Mouse (Mus musculus) right cerebral cortex, postnatal 36 days (tissue): ENCODE results near the gene Vmn1r67.

Experiments used
- DNase-seq, 2 experiments: peaks; one replicate each; pipeline ENCODE4 v3.0.0; 2022; ENCODE audit warnings: low spot score in 2 of 2, mixed read lengths in 1 of 2

Vmn1r67 gene

DNA sequence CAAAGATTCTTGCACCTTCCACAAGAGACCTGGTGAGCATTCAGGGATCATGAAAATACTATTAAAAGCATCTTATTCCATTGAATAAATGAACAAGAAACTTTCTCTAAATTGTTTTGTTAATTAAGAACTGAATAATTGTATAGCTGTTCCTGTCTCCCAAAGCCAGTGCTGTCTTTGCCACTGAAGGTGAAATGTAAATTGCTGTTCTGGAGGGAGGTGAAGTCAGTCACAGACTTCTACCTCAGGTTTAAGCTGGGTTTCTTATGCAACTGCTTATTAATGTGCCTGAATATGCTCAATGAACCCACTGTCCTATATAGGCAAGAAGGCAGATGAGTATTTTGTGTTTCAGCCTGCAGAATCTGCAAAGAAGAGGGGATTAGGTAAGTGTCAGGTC is at the start of gene Vmn1r67:
Vmn1r67 (plus strand) TSS at position 301 of the 400 bp plus-strand sequence.
- DNase-seq = no peak

DNA sequence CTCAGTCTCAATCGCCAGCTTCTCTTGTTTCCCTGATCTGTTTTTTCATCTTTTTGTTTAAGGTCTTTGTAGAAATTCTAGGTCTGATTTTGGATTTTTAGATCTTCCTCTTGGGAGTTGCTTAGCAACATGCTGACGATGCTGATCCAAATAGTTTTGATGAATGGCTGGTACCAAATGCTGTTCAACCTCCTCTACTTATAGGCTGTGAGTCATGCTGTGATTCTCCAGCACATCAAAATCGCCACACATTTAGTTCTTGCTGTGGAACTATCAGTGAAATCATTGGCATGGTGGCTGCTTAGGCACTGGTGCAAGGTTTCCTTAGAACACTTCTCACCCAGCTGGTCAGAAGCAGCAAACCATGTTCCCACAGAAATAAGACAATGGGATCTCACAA is 15.0 kb downstream of the Vmn1r67 start:
- peak; percentile 4 to 16 for DNase-seq

DNA sequence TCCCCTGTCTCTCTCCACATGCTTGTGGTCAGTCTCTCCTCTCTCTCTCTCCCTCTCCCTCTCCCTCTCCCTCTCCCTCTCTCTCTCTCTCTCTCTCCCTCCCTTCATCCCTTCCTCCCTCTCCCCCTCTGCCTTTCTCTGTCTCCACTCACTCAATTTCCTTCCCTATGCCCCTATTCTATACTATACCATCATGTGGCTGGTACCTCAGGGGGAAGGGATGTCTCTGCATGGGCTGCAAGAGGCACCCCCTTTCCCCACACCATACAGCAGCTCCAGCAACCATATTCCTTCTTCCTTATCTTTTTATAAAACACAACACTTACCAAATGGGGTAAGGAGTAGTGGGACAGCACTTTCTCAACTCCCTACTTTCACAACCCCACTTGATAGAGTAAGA is 36.7 kb downstream of the Vmn1r67 start:
- DNase-seq = no peak

DNA sequence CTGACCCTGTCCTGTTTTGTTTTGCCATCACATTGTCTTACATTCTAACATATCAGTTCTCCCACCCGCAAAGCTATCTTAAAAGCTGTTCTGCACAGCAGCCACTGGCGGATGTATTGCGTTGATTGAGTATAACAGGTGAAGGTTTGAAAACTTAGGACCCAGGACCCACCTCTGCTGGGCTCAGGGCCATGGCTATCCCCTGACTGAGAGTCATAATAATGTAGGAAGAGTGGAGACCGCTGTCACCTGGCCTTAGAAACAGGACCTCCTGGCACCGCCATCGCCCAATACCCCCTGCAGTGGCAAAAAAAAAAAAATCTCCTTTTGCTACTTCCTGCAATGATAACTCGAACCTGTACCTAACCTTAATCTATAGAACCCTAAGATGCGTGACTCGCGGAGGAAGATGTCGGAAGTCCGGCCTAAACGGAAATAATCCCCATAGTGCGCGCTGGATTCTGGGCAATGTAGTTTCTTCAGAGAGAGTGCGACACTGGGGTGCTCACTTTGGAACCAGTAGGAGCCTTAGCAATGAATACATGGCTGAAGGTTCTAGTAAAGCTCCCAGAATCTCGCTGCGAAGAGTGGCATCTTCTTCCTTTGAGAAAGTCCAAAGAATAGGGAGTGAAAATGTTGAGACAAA is 37.6 kb downstream of the Vmn1r67 start:
- DNase-seq = peak; percentile 27 to 64

DNA sequence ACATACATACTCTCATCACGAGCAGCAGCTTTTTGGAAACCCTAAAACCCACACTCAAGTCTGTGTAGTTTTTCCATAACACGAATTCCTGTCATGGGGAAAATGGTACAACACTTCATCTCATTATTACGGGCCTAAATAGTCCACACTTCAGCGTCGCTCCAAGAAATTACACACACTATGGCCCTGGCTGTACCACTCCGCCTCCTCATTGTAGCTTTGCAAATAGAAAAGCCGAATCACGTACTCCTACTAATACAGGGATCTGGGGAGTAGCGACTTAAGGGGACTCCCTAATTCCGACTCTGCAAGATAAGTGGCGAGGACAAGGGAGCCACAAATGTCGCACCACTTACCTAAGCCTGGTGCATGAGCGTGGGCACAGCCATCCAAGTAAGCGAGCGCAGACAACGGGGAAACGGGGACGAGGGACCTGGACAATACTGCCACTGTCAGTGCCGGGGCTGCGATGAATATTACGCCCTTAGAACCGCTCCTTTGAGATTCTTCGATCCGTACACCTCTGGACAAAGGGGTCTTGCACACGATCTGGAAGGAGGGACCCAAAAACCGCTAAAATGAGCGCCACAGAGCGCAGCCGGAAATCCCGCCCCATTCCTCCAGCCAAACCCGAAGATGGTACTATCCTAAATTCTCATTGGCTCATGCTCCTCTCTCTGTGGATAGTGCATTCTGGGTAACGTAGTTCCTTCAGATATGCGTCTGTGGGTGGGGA is 51.8 kb downstream of the Vmn1r67 start, which contains the start of gene Zik1:
Zik1 (minus strand) TSS at position 609 of the 736 bp plus-strand sequence.
- DNase-seq = peak; percentile 68 to 73

DNA sequence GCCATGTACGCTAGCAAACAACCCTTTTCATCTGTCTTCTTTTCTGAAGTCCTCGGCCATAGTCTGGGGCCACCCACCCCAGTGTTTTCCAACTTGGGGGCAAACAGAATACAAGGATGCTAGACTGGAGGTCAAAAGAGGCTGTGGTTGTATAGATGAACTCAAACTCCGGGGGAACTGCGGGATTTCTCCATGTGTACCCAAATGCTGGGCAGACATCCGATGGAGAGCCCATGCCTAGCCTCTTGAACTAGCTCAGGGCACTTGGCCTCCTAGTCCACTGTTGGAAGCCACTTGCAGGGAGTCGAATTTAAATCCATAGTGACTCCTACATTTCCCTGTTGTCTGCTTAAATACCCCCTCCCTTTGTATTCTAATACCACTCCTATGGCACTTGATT is 52.4 kb downstream of the Vmn1r67 start:
- DNase-seq = no peak
